In genomic region chr16:37654831-37655455, GRCm38 (mm10) we compare ENCODE assay signal across 8 mouse cellular contexts. TPM values are rescaled to one million over a fixed set of nuclear protein-coding genes. Genes with fewer than 3 reads are reported as not detected.
DNase-seq lines count a peak whose midpoint lies in the region; ATAC-seq and TF ChIP-seq lines count a peak whose summit lies in the region.

No protein-coding gene starts in this region.

- TF ChIP-seq CTCF in kidney, postnatal 0 days (IDR thresholded peaks at IDR 0.05; ENCODE audit: low read depth) = no peak

- no peaks in the 10 kb centered on the region for H3K27me3 ChIP-seq in kidney, postnatal 0 days (ENCODE audit: insufficient read depth, low read length)
- H3K27me3 ChIP-seq in embryonic facial prominence, embryonic 14.5 days (replicated peaks; ENCODE audit: control insufficient read depth, insufficient read depth, low read length) = no peaks in the 10 kb centered on the region
- no peaks in the 10 kb centered on the region for H3K27me3 ChIP-seq in intestine, embryonic 14.5 days (replicated peaks; ENCODE audit: control insufficient read depth, insufficient read depth, low read length)
- H3K27me3 ChIP-seq in neural tube, embryonic 12.5 days (replicated peaks) = no peaks in the 10 kb centered on the region

- H3K36me3 ChIP-seq in kidney, postnatal 0 days (ENCODE audit: insufficient read depth, low read length) = no peaks in the 10 kb centered on the region
- no peaks in the 10 kb centered on the region for H3K36me3 ChIP-seq in embryonic facial prominence, embryonic 14.5 days (ENCODE audit: control insufficient read depth, insufficient read depth, low read length)
- H3K36me3 ChIP-seq in intestine, embryonic 14.5 days (ENCODE audit: control insufficient read depth, insufficient read depth, low read length) = no peaks in the 10 kb centered on the region
- H3K36me3 ChIP-seq in neural tube, embryonic 12.5 days = no peaks in the 10 kb centered on the region

- H3K27ac ChIP-seq in kidney, postnatal 0 days = peak overlapping the region; percentile 83
- peak overlapping the region; percentile 63; the same call in 1 of the 2 replicates for H3K27ac ChIP-seq in embryonic facial prominence, embryonic 14.5 days (replicated peaks; ENCODE audit: low read depth, low read length)
- no peak overlapping the region for H3K27ac ChIP-seq in intestine, embryonic 14.5 days (ENCODE audit: low read depth)
- H3K27ac ChIP-seq in neural tube, embryonic 12.5 days = no peak overlapping the region

- H3K4me1 ChIP-seq in kidney, postnatal 0 days (replicated peaks; ENCODE audit: insufficient read depth, low read length) = peaks cover 16% of the 10 kb centered on the region; the same call in 1 of the 2 replicates
- H3K4me1 ChIP-seq in embryonic facial prominence, embryonic 14.5 days (ENCODE audit: control insufficient read depth, insufficient read depth, low read length) = peaks cover 14% of the 10 kb centered on the region
- H3K4me1 ChIP-seq in intestine, embryonic 14.5 days (replicated peaks; ENCODE audit: control insufficient read depth, insufficient read depth, low read length) = peaks cover 18% of the 10 kb centered on the region
- peaks cover 18% of the 10 kb centered on the region for H3K4me1 ChIP-seq in neural tube, embryonic 12.5 days

- H3K9ac ChIP-seq in kidney, postnatal 0 days (ENCODE audit: low read depth, low read length) = no peak overlapping the region
- peak overlapping the region; percentile 54; the same call in 1 of the 2 replicates for H3K9ac ChIP-seq in embryonic facial prominence, embryonic 14.5 days (ENCODE audit: low read depth, low read length)
- H3K9ac ChIP-seq in intestine, embryonic 14.5 days (ENCODE audit: low read length) = no peak overlapping the region
- H3K9ac ChIP-seq in neural tube, embryonic 12.5 days = no peak overlapping the region

- peak; percentile 10 for DNase-seq in kidney, postnatal 0 days (ENCODE audit: low spot score)
- no peak for DNase-seq in kidney, adult 11 months
- DNase-seq in embryonic facial prominence, embryonic 14.5 days (ENCODE audit: low spot score) = no peak
- DNase-seq in intestine, embryonic 14.5 days (ENCODE audit: low spot score) = no peak
- no peak for DNase-seq in gastrocnemius, postnatal 10 days

- H3K4me3 ChIP-seq in kidney, postnatal 0 days (replicated peaks; ENCODE audit: low read depth, low read length) = no peak overlapping the region
- H3K4me3 ChIP-seq in embryonic facial prominence, embryonic 14.5 days (ENCODE audit: low read depth, low read length) = peak overlapping the region; percentile 87
- H3K4me3 ChIP-seq in intestine, embryonic 14.5 days (ENCODE audit: low read depth, low read length) = no peak overlapping the region
- no peak overlapping the region for H3K4me3 ChIP-seq in neural tube, embryonic 12.5 days

- no peak for ATAC-seq in kidney, postnatal 0 days (replicated peaks; ENCODE audit: low FRiP score, low read depth)
- no peak for ATAC-seq in embryonic facial prominence, embryonic 14.5 days (ENCODE audit: low read depth)
- no peak; the same call in 1 of the 2 replicates for ATAC-seq in intestine, embryonic 14.5 days (replicated peaks; ENCODE audit: low FRiP score, low TSS enrichment, low read depth)
- peak; percentile 2; the same call in 1 of the 2 replicates for ATAC-seq in neural tube, embryonic 12.5 days (ENCODE audit: low FRiP score, low read depth)
- ATAC-seq in inflammation-experienced regulatory T-cells, adult 6 months = no peak
- ATAC-seq in activated CD4-positive, CD25-positive, alpha-beta regulatory T cell, adult 4 months = no peak

- WGBS in kidney, postnatal 0 days = 54% methylated on average over 4 of the region's 4 CpGs
- 62% methylated on average over 4 of the region's 4 CpGs for WGBS in embryonic facial prominence, embryonic 14.5 days
- 68% methylated on average over 4 of the region's 4 CpGs for WGBS in intestine, embryonic 14.5 days
- 54% methylated on average over 4 of the region's 4 CpGs for WGBS in neural tube, embryonic 12.5 days

- peak overlapping the region; percentile 67 for H3K4me2 ChIP-seq in kidney, postnatal 0 days (ENCODE audit: low read length)
- peak overlapping the region; percentile 62 for H3K4me2 ChIP-seq in embryonic facial prominence, embryonic 14.5 days (ENCODE audit: low read depth, low read length)
- H3K4me2 ChIP-seq in intestine, embryonic 14.5 days (ENCODE audit: low read length) = peak overlapping the region; percentile 52
- H3K4me2 ChIP-seq in neural tube, embryonic 12.5 days (replicated peaks) = peak overlapping the region; percentile 64

- no peaks in the 10 kb centered on the region for H3K9me3 ChIP-seq in kidney, postnatal 0 days (replicated peaks; ENCODE audit: low read length)
- no peaks in the 10 kb centered on the region for H3K9me3 ChIP-seq in embryonic facial prominence, embryonic 14.5 days (ENCODE audit: control insufficient read depth, low read length)
- H3K9me3 ChIP-seq in intestine, embryonic 14.5 days (ENCODE audit: control insufficient read depth, low read length) = no peaks in the 10 kb centered on the region
- H3K9me3 ChIP-seq in neural tube, embryonic 12.5 days = no peaks in the 10 kb centered on the region

RNA-seq across cellular contexts. Expression of gene Ndufb4, which starts 0.7 kb away (rescaled TPM):
- 142 and 159 TPM in 2 replicates for polyA plus RNA-seq in kidney, postnatal 0 days (2015; fragmentation: Nextera tagmentation; extraction: Ambion mirVana)
- 53.0 and 74.3 TPM in 2 replicates for polyA plus RNA-seq in embryonic facial prominence, embryonic 14.5 days (2014; fragmentation: Nextera tagmentation; extraction: Ambion mirVana)
- 58.1 and 67.1 TPM in 2 replicates for polyA plus RNA-seq in intestine, embryonic 14.5 days (2014; fragmentation: Nextera tagmentation; extraction: Ambion mirVana)
- 72.5 and 78.5 TPM in 2 replicates for polyA plus RNA-seq in neural tube, embryonic 12.5 days (2016; fragmentation: Nextera tagmentation; extraction: Ambion mirVana)
- total RNA-seq in gastrocnemius, postnatal 10 days (2021) = 100 to 1,000 TPM; 150 to 158 TPM
- 10 to 100 TPM; 51.4 to 58.7 (median 54.5) TPM for polyA plus RNA-seq in inflammation-experienced regulatory T-cells, adult 6 months (2017; shearing (Covaris generic))
- 10 to 100 TPM; 47.3 to 60.5 TPM for polyA plus RNA-seq in activated CD4-positive, CD25-positive, alpha-beta regulatory T cell, adult 4 months (2017; shearing (Covaris generic))

Comparison
In these comparisons a context has a peak if more than half of its experiments do, and no peak if none do; other contexts are left out.
1. H3K27ac ChIP-seq: peak in kidney, postnatal 0 days (single experiment) and embryonic facial prominence, embryonic 14.5 days (single experiment); none in intestine, embryonic 14.5 days (single experiment) and neural tube, embryonic 12.5 days (single experiment).
2. Peak in every context shown above with its lines, with median percentiles within 50 percentile points of each other: H3K4me2 ChIP-seq.